Mouse (Mus musculus) forebrain, embryonic 15.5 days (tissue): ENCODE measurements around the gene Psma6. TPM values are rescaled to one million over a fixed set of nuclear protein-coding genes. Genes with fewer than 3 reads are reported as not detected.
"Not testable (repeated sequence)": the region's sequence is repeated elsewhere in the genome, so short reads cannot be mapped to it uniquely, and the experiment has no call there.

ENCODE experiments used
- ATAC-seq: fragments of 200-750 bp; cut with Nextera tagmentation; replicated peaks from 2 replicates; pipeline ENCODE4 v1.8.0; 2017; ENCODE audit warnings: mild to moderate bottlenecking, moderate TSS enrichment, moderate library complexity
- H3K27ac ChIP-seq: fragments of 300-500 bp; sonication (generic); replicated peaks from 2 replicates; pipeline ENCODE4 v1.5.1; 2015; ENCODE audit warnings: mild to moderate bottlenecking, inconsistent platforms
- H3K27me3 ChIP-seq: fragments of 300-500 bp; sonication (generic); 2 replicates; pipeline ENCODE4 v1.6.1; 2015; ENCODE audit warnings: inconsistent platforms
- H3K36me3 ChIP-seq: fragments of 300-500 bp; sonication (generic); 2 replicates; pipeline ENCODE4 v1.6.1; 2015; ENCODE audit warnings: mild to moderate bottlenecking, inconsistent platforms
- H3K4me1 ChIP-seq: fragments of 300-500 bp; sonication (generic); 2 replicates; pipeline ENCODE4 v1.6.1; 2015; ENCODE audit warnings: inconsistent platforms
- H3K4me2 ChIP-seq: fragments of 300-500 bp; sonication (generic); replicated peaks from 2 replicates; pipeline ENCODE4 v1.6.1; 2015; ENCODE audit warnings: mild to moderate bottlenecking, inconsistent platforms
- H3K4me3 ChIP-seq: fragments of 300-500 bp; sonication (generic); 2 replicates; pipeline ENCODE4 v1.5.1; 2015; ENCODE audit warnings: mild to moderate bottlenecking, inconsistent platforms
- H3K9ac ChIP-seq: fragments of 300-500 bp; sonication (generic); replicated peaks from 2 replicates; pipeline ENCODE4 v1.6.1; 2015; ENCODE audit warnings: mild to moderate bottlenecking, inconsistent platforms
- H3K9me3 ChIP-seq: fragments of 300-500 bp; sonication (generic); 2 replicates; pipeline ENCODE4 v1.6.1; 2016; ENCODE audit warnings: inconsistent platforms
- WGBS: fragments of 180-500 bp; shearing (Covaris S2); methylation state at CpG from one replicate; pipeline ENCODE4 v1.1.7; 2015; ENCODE audit warnings: mixed read lengths; 5-methylcytosine and 5-hydroxymethylcytosine counted together
- polyA plus RNA-seq: library from polyadenylated mRNA; unstranded; fragments of >200 nt; fragmentation: Nextera tagmentation; extraction: Ambion mirVana; gene quantifications from 2 replicates; pipeline ENCODE4 v1.2.1, GENCODE M21; 2015

Gene Psma6
- 445 and 446 TPM in 2 replicates for polyA plus RNA-seq

GRCm38 (mm10) chr12:55384023-55384749, at the start of gene Psma6:
Gene Psma6, plus strand, starts transcription at chr12:55384222.
- no peak within 1 kb of the TSS for H3K4me3 ChIP-seq
- H3K4me2 ChIP-seq = no peak within 1 kb of the TSS
- H3K36me3 ChIP-seq = no peaks in the 10 kb centered on the region
- no peaks in the 10 kb centered on the region for H3K9me3 ChIP-seq
- no peak within 1 kb of the TSS for H3K27ac ChIP-seq
- no peak for ATAC-seq
- no peak within 1 kb of the TSS for H3K9ac ChIP-seq
- H3K27me3 ChIP-seq = no peaks in the 10 kb centered on the region
- no peaks in the 10 kb centered on the region for H3K4me1 ChIP-seq
- WGBS = 79% methylated on average over 10 of the region's 10 CpGs

DNA sequence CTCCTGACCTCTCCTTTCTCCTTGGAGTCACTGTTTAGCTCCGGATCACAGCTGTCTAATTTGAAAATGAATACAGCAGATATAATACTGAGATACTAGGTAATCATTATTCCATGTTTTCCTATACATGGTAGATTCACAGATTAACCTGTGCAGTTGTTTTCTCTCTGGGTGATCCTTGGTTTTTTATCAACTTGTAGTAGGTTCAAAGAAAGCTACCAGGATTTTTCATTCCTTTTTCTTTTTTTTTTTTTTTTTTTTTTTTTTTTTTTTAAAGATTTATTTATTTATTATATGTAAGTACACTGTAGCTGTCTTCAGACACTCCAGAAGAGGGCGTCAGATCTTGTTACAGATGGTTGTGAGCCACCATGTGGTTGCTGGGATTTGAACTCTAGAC, 45.5 kb upstream of the Psma6 start:
- not testable (repeated sequence) for H3K4me3 ChIP-seq, H3K27ac ChIP-seq, H3K36me3 ChIP-seq, H3K4me2 ChIP-seq, H3K9ac ChIP-seq, H3K4me1 ChIP-seq, H3K27me3 ChIP-seq, ATAC-seq, H3K9me3 ChIP-seq
- WGBS = 82% methylated on average over 2 of the region's 2 CpGs

- 74% methylated on average over 1 of the region's 1 CpGs for WGBS
- not testable (repeated sequence) for H3K4me1 ChIP-seq
Observed at GRCm38 (mm10) chr12:55343045-55343444, 41.0 kb upstream of the Psma6 start.

GRCm38 (mm10) chr12:55343998-55344397, 40.0 kb upstream of the Psma6 start:
- Histone ChIP-seq H3K4me3 (no peak overlapping the region), H3K36me3 (no peaks in the 10 kb centered on the region), H3K4me1 (no peaks in the 10 kb centered on the region), H3K27me3 (no peaks in the 10 kb centered on the region), H3K4me2 (no peak overlapping the region), H3K27ac (peak overlapping the region; percentile 50; the same call in 1 of the 2 replicates), H3K9ac (no peak overlapping the region), H3K9me3 (no peaks in the 10 kb centered on the region)
- whole genome bisulfite sequencing = 79% methylated on average over 11 of the region's 11 CpGs
- no peak for ATAC-seq

More at GRCm38 (mm10) chr12:55343045-55343444, 41.0 kb upstream of the Psma6 start:
- not testable (repeated sequence) for H3K9me3 ChIP-seq, H3K36me3 ChIP-seq, ATAC-seq, H3K4me3 ChIP-seq, H3K4me2 ChIP-seq, H3K27me3 ChIP-seq, H3K9ac ChIP-seq, H3K27ac ChIP-seq

DNA sequence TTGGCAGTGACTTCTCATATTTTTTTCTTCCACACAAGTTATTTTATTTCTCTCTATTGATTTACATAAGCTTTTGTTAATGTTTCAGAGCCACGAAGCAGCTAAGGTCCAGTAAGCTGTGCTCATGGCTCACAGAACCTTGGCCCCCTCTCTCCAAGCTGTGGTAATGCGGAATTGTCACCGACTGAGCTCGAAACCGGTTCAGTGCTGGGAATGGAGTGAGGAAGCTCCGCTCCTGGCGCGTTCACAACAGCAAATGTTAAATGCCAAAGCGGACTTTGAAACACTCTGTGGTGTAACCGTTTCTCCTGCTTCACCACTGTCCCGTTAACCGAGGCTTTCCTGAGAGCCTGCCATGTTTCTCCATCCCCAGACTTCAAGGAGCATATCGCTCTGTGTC, 39.4 kb upstream of the Psma6 start:
- Histone ChIP-seq H3K4me2 (no peak overlapping the region), H3K4me1 (no peaks in the 10 kb centered on the region), H3K27me3 (no peaks in the 10 kb centered on the region), H3K9me3 (no peaks in the 10 kb centered on the region), H3K36me3 (no peaks in the 10 kb centered on the region), H3K27ac (peak overlapping the region; percentile 50), H3K4me3 (no peak overlapping the region), H3K9ac (no peak overlapping the region)
- WGBS = 79% methylated on average over 13 of the region's 13 CpGs
- no peak for ATAC-seq

DNA sequence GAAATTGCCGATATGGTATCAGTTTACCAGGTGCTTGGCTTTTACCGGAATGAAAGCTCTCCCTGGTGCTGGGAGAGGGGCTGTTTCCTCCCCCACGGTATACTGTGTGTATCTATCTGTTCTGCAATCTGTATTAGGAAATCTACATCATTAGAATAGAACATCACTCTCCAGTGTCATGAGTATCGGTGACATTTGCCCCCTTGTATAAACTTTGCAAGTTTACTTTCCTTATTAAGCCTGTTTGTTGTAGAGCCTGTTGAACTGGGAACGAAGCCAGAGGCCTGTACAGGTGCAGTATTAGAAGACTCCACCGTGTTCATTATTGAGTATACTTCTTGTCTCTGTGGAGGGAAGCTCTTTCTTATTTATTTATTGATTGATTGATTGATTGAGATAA, 30.6 kb upstream of the Psma6 start:
- H3K27me3 ChIP-seq = no peaks in the 10 kb centered on the region
- 88% methylated on average over 6 of the region's 6 CpGs for WGBS

GRCm38 (mm10) chr12:55354904-55355303, 29.1 kb upstream of the Psma6 start:
- Histone ChIP-seq H3K4me2 (no peak overlapping the region), H3K9ac (no peak overlapping the region), H3K27ac (no peak overlapping the region), H3K36me3 (no peaks in the 10 kb centered on the region), H3K4me1 (no peaks in the 10 kb centered on the region), H3K9me3 (no peaks in the 10 kb centered on the region), H3K27me3 (no peaks in the 10 kb centered on the region), H3K4me3 (no peak overlapping the region)
- ATAC-seq = peak; percentile 73
- 48% methylated on average over 4 of the region's 4 CpGs for WGBS

More for the DNA sequence above, 30.6 kb upstream of the Psma6 start:
- no peak overlapping the region for H3K27ac ChIP-seq
- no peaks in the 10 kb centered on the region for H3K4me1 ChIP-seq
- H3K9ac ChIP-seq = no peak overlapping the region
- H3K4me2 ChIP-seq = no peak overlapping the region
- H3K4me3 ChIP-seq = no peak overlapping the region
- ATAC-seq = no peak
- H3K9me3 ChIP-seq = no peaks in the 10 kb centered on the region
- no peaks in the 10 kb centered on the region for H3K36me3 ChIP-seq

DNA sequence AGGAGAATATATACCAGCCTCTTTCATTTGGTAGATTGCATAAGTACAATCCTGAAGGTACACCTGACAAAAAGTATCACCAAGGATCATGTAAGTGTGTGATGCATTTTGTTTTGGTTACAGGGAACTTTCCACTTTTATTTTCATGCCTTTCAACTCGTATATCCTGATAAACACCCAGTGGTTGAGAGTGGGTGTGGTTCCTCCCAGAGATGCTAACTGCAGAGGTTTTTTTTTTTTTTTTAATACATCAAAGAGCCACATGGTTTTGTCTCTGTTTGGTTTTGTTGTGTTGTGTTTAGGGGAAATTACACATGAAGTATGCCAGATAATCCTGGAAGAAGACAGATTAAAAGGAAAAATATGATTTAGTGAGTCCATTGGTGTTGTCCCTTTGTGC, 26.7 kb upstream of the Psma6 start:
- Histone ChIP-seq H3K9me3 (no peaks in the 10 kb centered on the region), H3K27ac (no peak overlapping the region), H3K4me3 (no peak overlapping the region), H3K27me3 (no peaks in the 10 kb centered on the region), H3K36me3 (no peaks in the 10 kb centered on the region), H3K9ac (no peak overlapping the region), H3K4me1 (no peaks in the 10 kb centered on the region), H3K4me2 (no peak overlapping the region)
- ATAC-seq = no peak
- 63% methylated on average over 1 of the region's 1 CpGs for WGBS

- ATAC-seq = no peak
- H3K4me2 ChIP-seq = no peak overlapping the region
- H3K9ac ChIP-seq = no peak overlapping the region
- no peak overlapping the region for H3K4me3 ChIP-seq
- no peaks in the 10 kb centered on the region for H3K27me3 ChIP-seq
- H3K36me3 ChIP-seq = no peaks in the 10 kb centered on the region
- H3K27ac ChIP-seq = no peak overlapping the region
- no peaks in the 10 kb centered on the region for H3K9me3 ChIP-seq
- WGBS = 69% methylated on average over 5 of the region's 5 CpGs
- no peaks in the 10 kb centered on the region for H3K4me1 ChIP-seq
Observed at GRCm38 (mm10) chr12:55360929-55361328, 23.1 kb upstream of the Psma6 start.

- Histone ChIP-seq H3K9ac (no peak overlapping the region), H3K9me3 (no peaks in the 10 kb centered on the region), H3K4me2 (no peak overlapping the region), H3K4me3 (no peak overlapping the region), H3K36me3 (no peaks in the 10 kb centered on the region), H3K4me1 (no peaks in the 10 kb centered on the region), H3K27me3 (no peaks in the 10 kb centered on the region), H3K27ac (no peak overlapping the region)
- WGBS = 83% methylated on average over 2 of the region's 2 CpGs
- ATAC-seq = no peak
Observed at GRCm38 (mm10) chr12:55365083-55365482, 18.9 kb upstream of the Psma6 start.

- H3K36me3 ChIP-seq = no peaks in the 10 kb centered on the region
- no peak overlapping the region for H3K4me3 ChIP-seq
- 87% methylated on average over 3 of the region's 3 CpGs for WGBS
- H3K9me3 ChIP-seq = no peaks in the 10 kb centered on the region
- no peak overlapping the region for H3K27ac ChIP-seq
- no peaks in the 10 kb centered on the region for H3K4me1 ChIP-seq
- no peak for ATAC-seq
- no peak overlapping the region for H3K9ac ChIP-seq
- H3K4me2 ChIP-seq = no peak overlapping the region
- no peaks in the 10 kb centered on the region for H3K27me3 ChIP-seq
Observed at GRCm38 (mm10) chr12:55372424-55373055, 11.5 kb upstream of the Psma6 start.

GRCm38 (mm10) chr12:55376956-55377609, 6.9 kb upstream of the Psma6 start:
- Histone ChIP-seq H3K27ac (no peak overlapping the region), H3K4me2 (no peak overlapping the region), H3K36me3 (no peaks in the 10 kb centered on the region), H3K4me3 (no peak overlapping the region), H3K27me3 (no peaks in the 10 kb centered on the region), H3K4me1 (no peaks in the 10 kb centered on the region), H3K9me3 (no peaks in the 10 kb centered on the region), H3K9ac (no peak overlapping the region)
- ATAC-seq = no peak
- 94% methylated on average over 16 of the region's 16 CpGs for WGBS
